Mouse (Mus musculus) hindbrain, embryonic 14.5 days (tissue): ENCODE data around the gene Gm28710. TPM values are rescaled to one million over a fixed set of nuclear protein-coding genes. Genes with fewer than 3 reads are reported as not detected.

ENCODE experiments used
- ATAC-seq: fragments of 200-750 bp; cut with Nextera tagmentation; 2 replicates; pipeline ENCODE4 v1.8.0; 2017; ENCODE audit warnings: moderate number of reproducible peaks, mild to moderate bottlenecking, moderate TSS enrichment, moderate library complexity; ENCODE audit not compliant: low FRiP score
- DNase-seq: peaks from one replicate; pipeline ENCODE4 v3.0.0-alpha.2; 2015; ENCODE audit warnings: low spot score
- H3K27ac ChIP-seq: fragments of 300-500 bp; sonication (generic); 2 replicates; pipeline ENCODE4 v1.5.1; 2014; ENCODE audit warnings: mild to moderate bottlenecking, moderate library complexity
- H3K27me3 ChIP-seq: fragments of 300-500 bp; sonication (generic); 2 replicates; pipeline ENCODE4 v1.6.1; 2014; ENCODE audit warnings: mild to moderate bottlenecking, low read length, mixed read lengths; ENCODE audit not compliant: control insufficient read depth, insufficient read depth
- H3K36me3 ChIP-seq: fragments of 300-500 bp; sonication (generic); replicated peaks from 2 replicates; pipeline ENCODE4 v1.6.1; 2014; ENCODE audit not compliant: control insufficient read depth, insufficient read depth
- H3K4me1 ChIP-seq: fragments of 300-500 bp; sonication (generic); replicated peaks from 2 replicates; pipeline ENCODE4 v1.6.1; 2014; ENCODE audit warnings: antibody characterized with exemption, low read length, mixed read lengths; ENCODE audit not compliant: control insufficient read depth, insufficient read depth
- H3K4me2 ChIP-seq: fragments of 300-500 bp; sonication (generic); replicated peaks from 2 replicates; pipeline ENCODE4 v1.6.1; 2014; ENCODE audit warnings: mild to moderate bottlenecking, moderate library complexity
- H3K4me3 ChIP-seq: fragments of 300-500 bp; sonication (generic); replicated peaks from 2 replicates; pipeline ENCODE4 v1.5.1; 2014; ENCODE audit warnings: mild to moderate bottlenecking, low read length
- H3K9ac ChIP-seq: fragments of 300-500 bp; sonication (generic); 2 replicates; pipeline ENCODE4 v1.6.1; 2014
- H3K9me3 ChIP-seq: fragments of 300-500 bp; sonication (generic); 2 replicates; pipeline ENCODE4 v1.6.1; 2016; ENCODE audit warnings: low read length; ENCODE audit not compliant: control insufficient read depth
- WGBS: fragments of 180-500 bp; shearing (Covaris S2); extraction: QIAGEN DNeasy Blood & Tissue Kit; methylation state at CpG from one replicate; pipeline ENCODE4 v1.1.7; 2014; 5-methylcytosine and 5-hydroxymethylcytosine counted together
- polyA plus RNA-seq: library from polyadenylated mRNA; unstranded; fragments of >200 nt; fragmentation: Nextera tagmentation; extraction: Ambion mirVana; gene quantifications from 2 replicates; pipeline ENCODE4 v1.2.1, GENCODE M21; 2014

Gm28710 gene
- polyA plus RNA-seq, 1 experiment from 2014 or later: not detected

GRCm38 (mm10) chr5:16919791-16920190 lies 128.2 kb downstream of the Gm28710 start:
- 87% methylated on average over 8 of the region's 8 CpGs for WGBS
- Histone ChIP-seq H3K9me3 (no peaks in the 10 kb centered on the region), H3K27ac (no peak overlapping the region), H3K36me3 (no peaks in the 10 kb centered on the region), H3K27me3 (no peaks in the 10 kb centered on the region), H3K4me3 (no peak overlapping the region), H3K9ac (no peak overlapping the region), H3K4me2 (no peak overlapping the region), H3K4me1 (no peaks in the 10 kb centered on the region)
- DNase-seq (no peak), ATAC-seq (no peak)

GRCm38 (mm10) chr5:16922473-16922872 lies 130.9 kb downstream of the Gm28710 start:
- H3K4me2 ChIP-seq: no peak overlapping the region
- no peaks in the 10 kb centered on the region for H3K27me3 ChIP-seq
- no peak overlapping the region for H3K9ac ChIP-seq
- H3K9me3 ChIP-seq: no peaks in the 10 kb centered on the region
- H3K4me3 ChIP-seq: no peak overlapping the region
- H3K36me3 ChIP-seq: no peaks in the 10 kb centered on the region
- ATAC-seq: no peak
- no peak overlapping the region for H3K27ac ChIP-seq
- DNase-seq: no peak
- 75% methylated on average over 1 of the region's 1 CpGs for WGBS
- no peaks in the 10 kb centered on the region for H3K4me1 ChIP-seq

Other genes with a start within 250 kb of the Gm28710 start
- gene Hgf, start 238.3 kb upstream of the Gm28710 start, polyA plus RNA-seq: 0.22 and 0.31 TPM in 2 replicates